Mouse (Mus musculus): ENCODE data around the gene Cyba.

Gene Cyba

DNA sequence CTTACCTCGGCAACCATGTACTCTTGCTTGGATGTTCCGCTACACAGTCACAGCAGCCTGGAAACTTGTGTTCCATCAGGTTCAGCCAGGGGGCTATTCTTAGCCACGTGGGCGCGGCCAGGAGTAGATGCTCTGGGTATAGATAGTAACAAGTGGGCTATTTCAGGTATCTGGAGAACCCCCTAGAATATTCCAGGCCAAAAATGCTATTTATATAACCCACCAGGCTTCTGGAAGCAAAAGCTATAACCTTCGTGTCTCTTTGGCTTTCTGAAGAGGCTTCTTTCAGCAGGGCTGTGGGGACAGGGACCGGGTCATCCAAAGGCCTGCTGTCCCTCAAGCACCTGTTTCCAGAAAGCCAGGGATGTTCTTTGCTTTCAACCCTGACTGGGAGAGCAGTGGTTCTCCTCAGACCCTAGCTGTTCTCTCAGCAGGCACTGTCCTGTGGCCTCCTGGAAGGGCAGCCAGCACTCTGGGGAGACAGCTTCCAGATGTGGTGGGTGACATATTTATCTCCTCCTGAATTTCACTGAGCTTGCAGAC is 18.5 kb upstream of the Cyba start:
- no peak for DNase-seq (ENCODE audit: low spot score)

DNA sequence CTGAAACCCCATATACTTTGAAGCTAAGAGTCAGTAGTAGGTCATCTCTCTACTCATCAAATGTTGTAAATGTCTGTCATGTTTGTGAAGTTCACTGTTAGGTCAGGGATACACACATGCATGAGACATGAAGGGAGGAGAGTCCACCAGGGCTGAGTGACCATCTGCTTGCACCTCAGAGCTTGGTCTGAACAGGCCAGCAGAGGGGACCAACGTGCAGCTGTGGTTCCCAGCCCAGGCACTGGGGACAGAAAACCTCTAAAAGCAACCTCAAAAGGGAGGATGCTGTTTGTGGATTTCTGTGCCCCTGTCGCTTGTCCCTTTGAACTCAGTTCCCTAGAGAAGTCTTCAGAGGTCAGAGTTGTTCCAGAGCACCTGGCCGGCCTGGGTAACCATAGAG is 12.5 kb upstream of the Cyba start:
- no peak for DNase-seq (ENCODE audit: low spot score)

DNA sequence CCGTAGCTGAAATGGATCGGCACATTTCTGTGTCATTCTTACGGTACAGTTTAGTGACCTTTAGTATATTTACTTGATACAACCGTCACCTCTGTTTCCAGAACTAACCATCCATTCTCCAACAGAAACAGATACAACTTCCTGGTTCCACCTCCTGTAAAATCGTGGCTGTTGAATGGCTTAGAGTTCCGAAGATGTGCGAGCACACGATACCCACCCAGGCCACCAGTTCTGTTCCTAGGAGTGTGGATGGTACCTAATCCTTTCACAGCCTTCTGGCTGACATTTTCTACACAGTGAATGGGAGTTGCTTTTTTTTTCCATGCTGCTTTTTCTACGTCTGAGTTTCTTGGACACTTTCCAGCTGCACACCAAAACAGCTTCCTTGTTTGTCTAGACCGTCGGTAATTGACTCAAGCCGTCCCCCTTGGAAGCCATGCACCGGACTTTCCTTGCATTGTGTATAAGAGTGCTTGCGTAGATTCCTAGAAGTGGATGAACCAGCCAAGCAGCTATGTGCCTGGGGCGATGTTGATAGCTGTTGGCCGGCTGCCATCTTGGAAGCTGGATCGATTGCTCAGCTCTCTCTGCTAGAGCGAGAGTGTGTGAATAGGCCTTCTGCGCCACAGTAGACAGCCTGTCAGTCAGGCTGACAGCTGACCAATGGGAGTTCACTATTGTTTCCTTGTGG is 11.5 kb upstream of the Cyba start:
- peak; percentile 88 for DNase-seq (ENCODE audit: low spot score)

DNA sequence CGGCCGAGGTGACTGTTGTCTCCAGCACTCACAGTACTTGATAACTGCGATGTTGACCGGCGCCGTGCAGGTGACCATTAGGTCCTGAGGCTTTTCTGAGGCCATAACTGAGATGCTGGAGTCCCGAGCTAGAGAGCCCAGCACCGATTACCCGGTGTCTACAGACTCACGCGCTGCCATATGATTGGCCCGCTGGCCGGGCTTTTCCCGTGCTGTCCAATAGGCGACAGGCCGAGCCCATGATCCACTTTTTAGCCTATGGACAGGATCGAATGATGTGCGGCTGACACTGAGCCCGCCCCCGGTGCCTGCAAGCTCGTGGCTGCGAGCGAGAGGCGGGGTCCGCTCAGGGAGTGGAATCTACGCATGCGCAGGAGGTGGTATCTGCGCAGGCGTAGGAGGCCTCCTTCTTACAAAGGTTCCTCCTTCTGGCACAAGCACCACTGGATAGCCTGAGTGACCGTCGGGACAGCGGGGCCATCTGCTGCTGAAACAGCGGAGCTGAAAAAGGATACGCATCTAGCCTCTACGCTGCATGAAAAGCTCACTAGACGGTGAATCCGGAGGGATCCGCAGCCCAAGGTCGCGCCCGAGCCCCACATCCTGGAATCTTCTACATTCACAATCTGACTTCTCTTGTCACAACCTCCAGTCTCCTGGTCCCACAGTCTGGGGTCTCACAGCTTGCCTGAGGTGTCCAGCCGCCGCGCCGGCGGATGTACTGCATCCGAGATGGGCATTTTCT is 10.7 kb upstream of the Cyba start, which contains the start of gene Mvd:
TSS of gene Mvd (minus strand) at position 161 of the 745 bp plus-strand sequence.
- DNase-seq (ENCODE audit: low spot score), result peak; percentile 99

DNA sequence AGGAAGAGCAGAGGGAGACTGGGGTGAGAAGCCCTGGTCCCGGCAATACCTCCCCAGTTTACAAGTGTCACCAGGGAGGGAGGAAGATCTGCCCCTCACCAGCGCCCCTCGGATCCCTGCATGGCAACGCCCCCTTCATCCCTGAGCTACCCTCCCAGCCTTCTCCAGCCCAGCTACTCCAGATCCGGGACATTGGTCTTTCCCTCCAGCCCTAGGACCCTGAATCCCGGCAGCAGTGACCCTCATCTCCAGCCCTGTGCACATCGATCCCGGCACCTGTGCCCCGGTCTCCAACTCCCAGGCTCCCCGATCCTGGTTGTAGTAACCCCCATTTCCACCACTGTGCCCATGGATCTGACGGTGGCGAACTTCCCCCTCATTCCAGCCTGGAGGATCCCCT is 10.1 kb upstream of the Cyba start:
- DNase-seq (ENCODE audit: low spot score), result no peak

DNA sequence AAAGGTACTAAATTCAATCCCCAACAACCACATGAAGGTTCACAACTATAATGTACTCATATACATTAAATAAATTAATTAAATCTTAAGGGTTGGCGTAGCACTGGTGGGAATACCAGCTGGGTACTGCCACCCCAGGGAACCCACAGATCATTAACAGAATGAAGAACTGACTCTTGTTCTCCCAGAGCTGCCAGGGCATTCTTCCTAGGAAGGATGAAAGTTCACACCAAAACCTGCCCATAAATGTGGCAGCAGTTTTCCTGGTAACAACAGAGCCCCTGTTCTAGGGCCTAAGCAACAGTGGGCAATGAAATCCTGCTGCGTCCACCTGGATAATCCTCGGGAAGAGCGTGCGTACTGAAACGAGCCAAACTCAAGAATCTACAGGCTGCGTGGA is 9.6 kb upstream of the Cyba start:
- DNase-seq (ENCODE audit: low spot score), result no peak

DNA sequence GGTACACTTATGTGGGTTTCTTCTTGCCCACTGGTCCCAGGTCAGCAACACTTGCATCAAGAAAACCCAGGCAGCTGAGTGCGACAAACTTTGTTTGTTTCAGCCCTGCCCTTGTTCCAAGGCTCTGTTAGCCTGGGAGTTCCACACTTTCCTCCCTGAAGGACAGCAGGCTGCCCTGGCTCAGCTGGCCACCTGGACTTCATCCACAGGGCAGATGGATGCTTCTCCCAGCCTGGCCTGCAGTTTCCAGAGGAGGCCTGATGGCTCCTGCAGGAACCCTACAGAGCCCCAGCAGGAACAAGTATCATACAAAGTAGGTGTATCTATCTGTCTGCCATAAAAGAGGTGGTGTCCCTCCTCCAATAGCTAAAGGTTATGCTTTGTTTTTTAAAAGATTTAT is 8.6 kb upstream of the Cyba start:
- no peak for DNase-seq (ENCODE audit: low spot score)

DNA sequence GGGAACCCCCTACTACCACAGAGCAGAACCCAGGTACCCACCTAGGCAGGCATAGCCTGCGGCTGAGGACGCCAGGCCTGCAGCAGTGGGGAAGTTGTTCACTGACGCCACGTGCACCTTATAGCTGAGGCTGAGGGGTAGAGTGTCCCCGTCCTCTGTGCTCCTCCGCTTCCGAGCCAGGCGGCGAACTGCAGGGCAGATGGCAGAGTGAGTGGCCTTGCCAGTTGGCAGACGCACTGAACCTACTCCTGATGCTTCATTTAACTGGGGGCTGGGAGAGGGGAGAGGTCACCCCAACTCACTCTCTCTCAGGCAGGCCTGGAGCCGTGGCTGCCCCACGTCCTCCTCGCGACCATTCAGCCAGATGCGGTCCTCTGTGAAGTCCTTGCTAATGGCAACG is 6.6 kb upstream of the Cyba start:
- DNase-seq (ENCODE audit: low spot score), result no peak

DNA sequence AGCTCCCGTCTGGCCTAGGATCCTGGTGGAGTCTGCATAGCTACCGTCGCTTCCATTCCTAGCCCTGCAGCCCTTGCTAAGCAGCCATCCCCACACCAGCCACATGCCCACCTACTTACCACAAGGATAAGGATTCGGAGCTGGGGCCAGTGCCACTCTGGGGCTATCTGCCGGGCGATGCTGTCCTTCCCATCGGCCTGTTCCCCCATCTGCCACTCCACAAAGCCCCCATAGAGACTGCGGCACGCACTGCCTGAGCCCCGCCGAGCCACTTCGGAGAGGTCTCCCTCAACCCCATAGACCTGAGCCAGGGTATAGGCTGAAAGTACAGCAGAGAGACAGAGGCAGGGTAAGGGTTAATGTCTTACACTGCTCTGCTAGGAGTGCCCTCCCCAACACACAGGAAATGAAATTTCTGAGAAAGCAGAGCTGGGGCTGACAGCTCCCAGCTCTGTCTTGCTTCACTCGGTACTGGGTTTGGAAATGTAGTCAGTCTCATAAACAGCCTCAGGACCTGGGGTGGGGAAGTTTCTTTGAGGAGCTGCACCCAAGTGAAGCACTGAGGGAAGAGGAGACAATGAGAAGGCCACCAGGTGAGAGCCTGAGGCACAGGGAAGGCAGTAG is 5.1 kb upstream of the Cyba start:
- no peak for DNase-seq (ENCODE audit: low spot score)

DNA sequence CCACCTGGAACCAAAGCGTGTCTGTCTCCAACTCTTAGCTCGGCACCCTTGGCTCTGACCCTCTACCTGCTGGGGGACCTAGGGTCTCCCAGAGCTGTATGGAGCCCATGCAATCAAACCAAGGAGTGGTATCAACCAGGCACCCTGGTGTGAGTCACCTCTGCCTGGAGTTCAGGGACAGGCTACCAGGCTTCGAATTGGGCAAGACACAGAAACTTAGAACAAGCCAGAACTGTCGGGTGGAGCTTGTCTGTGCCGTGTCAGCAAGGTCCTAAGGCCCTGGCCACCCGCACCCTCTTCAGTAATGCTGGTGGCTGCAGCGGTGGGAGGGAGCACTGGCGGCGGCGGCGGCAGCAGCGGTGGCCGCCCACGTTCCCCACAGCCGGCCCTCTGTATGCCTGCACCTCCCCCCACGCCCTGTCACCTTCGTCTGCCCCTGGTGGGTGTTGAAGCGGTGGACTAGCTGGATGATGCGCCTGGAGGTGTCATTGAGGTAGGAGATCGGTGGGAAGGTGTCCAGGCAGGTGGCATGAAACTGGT is 3.9 kb upstream of the Cyba start:
- no peak for DNase-seq (ENCODE audit: low spot score)

DNA sequence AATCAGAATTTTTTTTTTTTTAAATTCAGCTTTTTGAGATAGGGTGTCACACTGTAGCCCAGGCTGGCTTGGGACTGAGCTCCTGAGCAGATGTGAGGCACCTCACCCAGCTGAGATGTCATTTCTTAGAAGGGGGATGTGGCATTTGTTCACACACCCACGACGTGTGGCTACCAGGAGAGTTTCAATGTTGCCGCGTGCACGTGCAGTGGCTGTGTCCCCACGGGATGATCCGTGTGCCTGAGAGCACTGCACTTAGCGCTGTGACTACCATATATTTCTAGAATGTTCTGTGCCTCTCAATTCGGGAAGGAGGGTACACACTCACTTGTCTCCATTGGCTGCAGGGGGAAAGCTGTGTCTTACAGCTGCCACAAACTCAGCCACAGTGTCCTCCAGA is 3.4 kb upstream of the Cyba start:
- no peak for DNase-seq (ENCODE audit: low spot score)

DNA sequence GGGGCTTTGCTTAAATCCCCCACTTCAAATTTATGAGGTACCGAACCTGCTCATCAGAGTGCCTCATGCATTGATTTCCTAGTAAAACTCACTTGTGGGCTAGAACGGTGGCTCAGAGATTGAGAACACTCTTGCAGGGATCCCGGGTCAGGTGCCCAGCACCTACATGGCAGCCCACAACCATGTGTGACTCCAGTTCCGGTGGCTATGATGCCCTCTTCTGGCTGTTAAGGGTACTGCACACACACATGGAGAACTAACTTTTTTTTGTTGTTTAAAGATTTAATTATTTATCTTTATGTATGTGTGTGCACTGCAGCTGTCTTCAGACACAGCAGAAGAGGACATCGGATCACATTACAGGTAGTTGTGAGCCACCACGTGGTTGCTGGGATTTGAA is 2.6 kb upstream of the Cyba start:
- no peak for DNase-seq (ENCODE audit: low spot score)

DNA sequence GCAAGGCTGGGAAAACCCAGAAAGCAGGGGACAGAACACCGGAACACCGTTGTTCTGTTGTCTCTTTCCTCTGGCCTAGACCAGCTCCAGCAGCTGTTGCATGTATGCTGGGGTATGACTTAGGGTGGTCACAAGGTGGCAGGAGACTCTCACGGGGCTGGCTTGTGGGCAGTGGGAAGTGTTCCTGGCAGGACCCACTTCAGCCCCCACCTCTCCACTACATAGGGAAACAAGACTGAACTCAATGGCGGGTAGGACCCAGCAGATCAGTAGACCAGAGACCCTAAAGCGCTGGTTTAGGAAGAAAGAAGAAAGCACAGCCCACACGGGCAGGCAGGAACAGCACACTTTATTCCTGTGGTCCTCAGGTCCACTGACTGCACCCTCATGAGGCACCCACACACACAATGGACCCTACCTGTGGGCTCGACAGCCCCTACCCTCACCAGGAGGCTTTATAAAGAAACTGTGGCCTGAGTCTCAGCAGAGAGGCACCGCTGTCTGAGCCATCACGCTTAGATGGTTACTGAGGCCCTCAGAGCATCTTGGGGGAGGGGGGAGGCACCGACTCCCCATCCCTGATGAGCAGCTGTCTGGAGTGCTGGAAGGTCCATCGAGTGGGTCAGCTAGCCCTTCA is 657 bp upstream of the Cyba start:
- DNase-seq (ENCODE audit: low spot score), result no peak

DNA sequence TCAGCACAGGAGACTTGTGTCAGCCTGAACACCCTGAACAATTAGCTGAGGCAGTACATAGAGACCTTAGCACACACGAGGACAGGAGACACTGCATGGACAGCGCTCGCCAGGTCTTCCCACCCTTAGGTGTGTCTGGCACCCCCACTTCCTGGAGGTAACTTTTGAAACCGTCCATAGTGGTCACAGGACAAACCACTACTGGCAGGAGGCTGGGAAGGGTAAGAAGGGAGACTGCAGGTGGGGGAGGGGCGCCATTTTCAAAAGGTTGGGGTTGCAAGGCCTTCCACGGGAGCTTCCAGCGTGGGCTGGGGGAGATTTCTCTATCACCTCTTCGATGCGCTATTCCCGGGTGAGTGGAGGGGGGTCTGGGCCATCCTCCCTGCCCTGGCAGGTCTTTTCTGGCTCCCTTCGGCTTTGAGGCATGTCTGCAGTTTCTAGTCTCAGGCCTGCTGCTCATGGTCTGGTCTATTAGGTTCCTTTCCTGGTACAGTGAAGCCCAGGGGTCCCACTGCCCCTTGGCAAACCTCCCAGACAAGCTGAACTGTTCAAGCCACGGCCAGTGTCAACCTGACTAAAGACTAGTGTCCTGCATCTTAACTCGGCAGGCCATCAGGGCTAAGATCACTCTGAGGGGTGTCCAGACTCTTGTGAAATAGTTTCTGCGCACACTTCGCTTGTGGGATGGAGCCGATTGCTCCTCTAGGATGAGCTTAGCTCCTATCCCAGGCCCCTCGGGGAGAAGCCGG is 862 bp downstream of the Cyba start:
- no peak for DNase-seq (ENCODE audit: low spot score)

DNA sequence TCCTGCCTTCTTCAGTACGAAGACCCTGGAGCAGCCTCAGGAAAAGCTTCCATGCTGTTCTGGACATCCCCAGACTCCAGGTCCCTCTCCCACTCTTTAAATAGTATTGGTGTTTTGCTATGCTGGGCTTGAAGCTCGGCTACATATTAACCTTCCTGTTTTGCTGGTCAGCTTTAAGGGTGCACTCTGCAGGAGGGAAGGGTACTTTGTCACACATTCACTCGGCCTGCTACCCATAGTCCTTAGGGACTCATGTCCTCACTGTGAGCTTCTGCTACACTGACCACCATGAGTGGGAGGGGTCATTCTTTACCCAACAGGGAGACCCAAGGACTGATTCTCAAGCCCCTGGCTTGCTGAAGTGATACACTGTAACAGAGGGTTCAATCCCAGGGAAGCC is 2.1 kb downstream of the Cyba start:
- DNase-seq (ENCODE audit: low spot score), result no peak

DNA sequence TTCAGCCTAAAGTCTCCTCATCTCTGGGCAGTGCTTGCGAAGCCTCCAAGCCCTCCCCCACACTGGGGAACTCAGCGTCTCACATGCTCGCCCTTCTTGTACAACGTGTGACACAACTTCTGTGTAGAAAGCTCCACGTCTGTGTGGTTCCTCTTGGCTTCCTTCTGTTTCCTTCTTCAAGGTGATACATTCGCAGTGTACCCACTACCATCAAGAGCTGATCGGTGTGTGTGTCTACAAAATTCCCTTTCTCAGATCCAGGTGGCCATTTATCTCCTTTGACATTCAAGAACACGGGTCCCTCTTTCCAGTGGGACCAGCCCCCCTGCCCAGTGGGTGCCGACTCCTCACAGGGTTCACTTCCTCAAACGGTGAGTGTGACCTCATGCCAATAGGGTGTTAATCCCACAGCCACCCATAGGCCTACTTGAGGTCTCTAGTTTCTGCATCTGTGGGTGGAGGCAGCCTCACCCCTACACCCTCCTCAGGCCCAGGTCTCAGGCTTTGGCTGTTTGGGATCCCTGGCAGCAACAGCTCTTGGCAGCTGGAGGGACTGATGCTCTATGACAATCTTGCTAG is 2.6 kb downstream of the Cyba start:
- DNase-seq (ENCODE audit: low spot score), result no peak

DNA sequence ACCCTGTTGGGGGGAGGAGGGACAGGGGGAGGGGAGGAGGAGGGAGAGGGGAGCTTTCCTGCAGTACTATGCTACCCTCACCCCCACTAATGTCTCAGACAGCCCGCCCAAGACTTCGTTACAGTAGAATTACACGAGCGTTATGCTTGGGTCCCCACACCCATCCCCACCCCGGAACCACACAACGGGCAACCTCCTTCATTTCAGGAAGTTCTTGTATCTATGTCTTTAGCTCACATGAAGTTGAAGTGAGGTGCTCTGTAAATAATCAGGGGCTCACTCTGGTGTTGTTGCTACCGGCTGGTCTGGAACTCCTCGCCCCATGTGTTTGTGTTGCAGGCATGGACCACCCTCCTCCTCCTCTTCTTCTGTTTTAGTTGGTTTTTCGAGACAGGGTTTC is 4.6 kb downstream of the Cyba start:
- DNase-seq (ENCODE audit: low spot score), result no peak

DNA sequence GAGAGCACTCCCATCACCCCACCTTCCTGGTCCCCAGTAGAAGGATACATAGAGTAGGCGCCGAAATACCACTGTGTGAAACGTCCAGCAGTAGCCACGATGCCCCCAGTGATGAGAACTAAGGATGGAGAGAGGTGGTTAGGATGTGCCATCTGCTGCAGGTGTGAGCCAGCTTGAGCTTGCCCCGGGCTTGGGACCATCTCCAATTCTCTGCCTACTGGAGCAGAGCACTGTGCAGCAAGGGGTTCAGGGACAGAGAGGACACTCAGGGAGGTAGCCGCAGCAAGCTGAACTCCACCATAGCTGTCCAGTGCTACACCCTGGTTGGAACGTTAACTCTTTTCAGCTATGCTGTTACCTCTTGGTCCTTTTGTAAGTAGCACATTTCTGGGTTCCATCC is 5.1 kb downstream of the Cyba start:
- no peak for DNase-seq (ENCODE audit: low spot score)

DNA sequence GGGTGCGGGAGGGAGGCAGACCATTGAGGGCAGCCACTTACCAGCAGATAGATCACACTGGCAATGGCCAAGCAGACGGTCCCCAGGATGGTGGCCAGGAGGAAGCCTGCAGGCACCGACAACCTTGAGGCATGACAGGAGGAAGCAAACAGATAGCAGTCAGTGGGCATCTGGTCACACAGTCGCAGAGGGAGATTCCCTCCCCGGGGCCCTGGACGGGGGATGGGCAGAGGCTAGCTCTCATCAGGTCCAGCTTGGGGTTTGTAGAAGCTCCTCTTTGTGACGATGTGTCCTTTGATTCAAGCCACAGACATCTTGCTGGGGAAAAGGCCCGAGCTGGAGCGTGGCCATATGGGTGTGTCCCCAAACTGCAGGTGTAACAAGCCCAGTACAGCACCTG is 6.6 kb downstream of the Cyba start:
- DNase-seq (ENCODE audit: low spot score), result no peak

DNA sequence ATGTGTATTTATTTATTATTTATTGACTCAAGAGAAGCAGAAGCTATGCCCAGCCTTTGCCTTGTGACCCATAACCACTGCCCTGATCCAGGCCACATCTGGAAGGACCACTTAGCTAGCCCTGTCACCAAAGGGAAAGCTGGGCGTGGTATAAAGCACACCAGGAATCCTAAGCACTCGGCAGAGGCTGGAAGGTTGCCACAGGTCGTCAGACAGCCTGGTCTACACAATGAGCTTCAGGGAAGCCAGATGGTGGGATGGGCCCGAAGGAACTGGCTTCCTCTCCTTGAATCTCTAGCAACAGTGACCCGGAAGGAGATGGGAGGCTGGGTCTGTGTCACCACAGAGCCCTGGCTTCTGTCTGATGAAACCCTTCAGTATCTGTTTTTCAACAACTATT is 9.1 kb downstream of the Cyba start:
- DNase-seq (ENCODE audit: low spot score), result no peak

DNA sequence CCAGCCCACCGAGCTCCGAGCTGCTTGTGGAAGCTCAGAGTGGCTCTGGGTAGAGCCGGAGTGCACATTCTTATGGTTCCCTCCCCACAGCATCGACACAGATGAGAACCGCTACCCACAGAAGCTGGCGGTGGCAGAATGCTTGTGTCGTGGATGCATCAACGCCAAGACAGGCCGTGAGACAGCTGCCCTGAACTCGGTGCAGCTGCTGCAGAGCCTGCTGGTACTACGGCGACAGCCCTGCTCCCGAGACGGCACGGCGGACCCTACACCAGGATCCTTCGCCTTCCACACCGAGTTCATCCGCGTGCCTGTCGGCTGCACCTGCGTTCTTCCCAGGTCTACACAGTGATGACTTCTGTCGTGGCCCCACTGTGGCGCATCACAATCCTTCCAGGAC is 9.5 kb downstream of the Cyba start:
- DNase-seq (ENCODE audit: low spot score), result no peak

Data from layer of hippocampus, adult 9-10 months (tissue).